Mouse (Mus musculus) liver, postnatal 0 days (tissue): ENCODE results near the gene Eif3g. TPM values are rescaled to one million over a fixed set of nuclear protein-coding genes. Genes with fewer than 3 reads are reported as not detected.

ENCODE experiments used
- ATAC-seq: fragments of 200-750 bp; cut with Nextera tagmentation; 2 replicates; pipeline ENCODE4 v1.8.0; 2017; ENCODE audit warnings: mild to moderate bottlenecking, moderate library complexity
- DNase-seq: peaks from one replicate; pipeline ENCODE4 v3.0.0-alpha.2; 2016
- H3K27ac ChIP-seq: fragments of 300-500 bp; sonication (generic); 2 replicates; pipeline ENCODE4 v1.5.1; 2014; ENCODE audit warnings: antibody characterized with exemption, moderate library complexity, mild to moderate bottlenecking, low read depth
- H3K27me3 ChIP-seq: fragments of 300-500 bp; sonication (generic); 2 replicates; pipeline ENCODE4 v1.6.1; 2014; ENCODE audit warnings: low read length, control low read depth, mixed read lengths; ENCODE audit not compliant: insufficient read depth
- H3K36me3 ChIP-seq: fragments of 300-500 bp; sonication (generic); replicated peaks from 2 replicates; pipeline ENCODE4 v1.6.1; 2014; ENCODE audit warnings: mild to moderate bottlenecking, control low read depth, low read length, moderate library complexity, mixed read lengths; ENCODE audit not compliant: insufficient read depth
- H3K4me1 ChIP-seq: fragments of 300-500 bp; sonication (generic); 2 replicates; pipeline ENCODE4 v1.6.1; 2014; ENCODE audit warnings: antibody characterized with exemption, mild to moderate bottlenecking, control low read depth; ENCODE audit not compliant: insufficient read depth
- H3K4me2 ChIP-seq: fragments of 300-500 bp; sonication (generic); 2 replicates; pipeline ENCODE4 v1.6.1; 2014; ENCODE audit warnings: low read depth, mild to moderate bottlenecking, low read length, moderate library complexity, mixed read lengths
- H3K4me3 ChIP-seq: fragments of 300-500 bp; sonication (generic); 2 replicates; pipeline ENCODE4 v1.5.1; 2014; ENCODE audit warnings: low read depth, low read length
- H3K9ac ChIP-seq: fragments of 300-500 bp; sonication (generic); replicated peaks from 2 replicates; pipeline ENCODE4 v1.6.1; 2014; ENCODE audit warnings: mild to moderate bottlenecking, moderate library complexity
- H3K9me3 ChIP-seq: fragments of 300-500 bp; sonication (generic); 2 replicates; pipeline ENCODE4 v1.6.1; 2016; ENCODE audit warnings: mild to moderate bottlenecking, control low read depth, low read length, mixed read lengths
- CTCF ChIP-seq: sonication (generic); IDR thresholded peaks from 2 replicates; pipeline ENCODE4 v1.5.1; 2016; ENCODE audit warnings: antibody characterized with exemption, low read depth
- EP300 ChIP-seq: IDR thresholded peaks from 2 replicates; pipeline ENCODE4 v1.6.1; 2016; ENCODE audit warnings: antibody characterized with exemption, low read depth, mild to moderate bottlenecking
- WGBS: fragments of 180-500 bp; shearing (Covaris S2); extraction: QIAGEN DNeasy Blood & Tissue Kit; methylation state at CpG from one replicate; pipeline ENCODE4 v1.1.7; 2014; ENCODE audit not compliant: insufficient replicate concordance; 5-methylcytosine and 5-hydroxymethylcytosine counted together
- polyA plus RNA-seq: library from polyadenylated mRNA; unstranded; fragments of >200 nt; fragmentation: Nextera tagmentation; extraction: Ambion mirVana; gene quantifications from 2 replicates; pipeline ENCODE4 v1.2.1, GENCODE M21; 2015

The Eif3g gene
- 128 and 129 TPM in 2 replicates for polyA plus RNA-seq

DNA sequence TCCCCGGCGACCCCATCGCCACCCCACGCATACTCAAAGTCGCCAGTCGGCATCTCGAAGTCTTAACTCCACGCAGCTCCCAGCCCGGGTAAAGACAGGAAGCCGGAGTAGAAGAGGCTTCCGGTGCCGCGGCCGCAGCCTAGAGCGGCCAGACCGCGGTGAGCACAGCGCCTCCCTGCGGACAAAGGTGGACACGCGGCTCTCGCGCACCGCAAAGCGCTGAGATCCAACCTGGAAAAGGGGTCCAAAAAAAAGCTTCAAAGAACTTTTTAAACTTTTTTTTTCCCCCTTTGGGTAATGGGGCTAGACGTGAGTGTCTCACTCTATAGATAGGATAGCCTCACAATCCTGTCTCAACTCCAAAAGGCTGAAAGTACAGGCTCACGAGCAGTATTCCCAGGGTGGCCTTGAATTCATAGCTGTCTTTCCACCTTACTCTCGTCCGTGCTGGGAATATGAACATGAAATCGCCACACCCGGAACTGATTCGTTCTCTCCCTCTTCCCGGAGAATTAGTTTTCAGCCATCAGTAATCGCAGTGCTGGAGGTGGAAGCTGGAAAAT, at the start of gene Eif3g:
Gene Eif3g, minus strand, starts transcription at position 113 of the 563 bp plus-strand sequence.
- 5% methylated on average over 33 of the region's 34 CpGs for WGBS

DNA sequence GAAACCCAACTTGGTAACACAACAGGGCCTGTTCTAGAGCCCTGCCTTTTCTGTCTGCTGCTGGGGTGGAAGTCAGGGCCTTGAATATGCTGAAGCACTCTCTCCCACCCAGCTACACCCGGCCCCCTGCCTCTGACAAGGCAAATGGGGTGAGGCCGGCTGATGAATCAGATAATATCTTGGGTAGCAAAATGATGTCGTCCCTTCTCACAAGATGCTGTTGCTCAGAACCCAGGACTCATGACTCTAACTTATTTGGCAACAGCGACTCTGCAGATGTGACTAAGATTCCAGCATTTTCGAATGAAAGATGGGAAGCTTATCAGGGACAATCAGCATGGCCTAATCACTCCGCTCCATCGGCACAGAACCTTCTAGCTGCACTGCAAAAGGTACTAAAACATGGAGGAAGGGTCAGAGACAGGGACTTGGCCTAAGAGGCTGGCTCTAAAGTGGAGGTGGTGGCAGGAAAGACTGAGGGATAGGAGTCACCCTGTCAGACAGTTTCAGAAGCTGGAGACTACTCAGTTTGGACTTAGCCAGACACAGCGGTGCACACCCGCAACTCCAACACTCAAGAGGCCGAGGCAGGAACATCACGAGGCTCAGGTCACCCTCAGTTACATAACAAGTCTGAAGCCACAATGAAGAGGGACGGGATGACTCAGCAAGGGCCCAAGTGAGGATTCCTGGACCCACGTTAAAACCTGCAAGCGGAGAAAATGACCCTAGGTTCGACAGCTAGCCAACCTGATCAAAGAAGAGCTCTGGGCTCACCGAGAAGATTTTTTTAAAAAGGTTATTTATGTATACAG, 47.9 kb upstream of the Eif3g start:
- ATAC-seq (no peak), DNase-seq (no peak)
- Histone ChIP-seq H3K4me1 (peaks cover 14% of the 10 kb centered on the region), H3K4me3 (no peak overlapping the region), H3K36me3 (peaks cover 10% of the 10 kb centered on the region), H3K4me2 (peak overlapping the region; percentile 23; the same call in 1 of the 2 replicates), H3K9ac (no peak overlapping the region), H3K9me3 (no peaks in the 10 kb centered on the region), H3K27me3 (no peaks in the 10 kb centered on the region), H3K27ac (peak overlapping the region; percentile 34; the same call in 1 of the 2 replicates)
- WGBS = 62% methylated on average over 16 of the region's 16 CpGs
- no peak for TF ChIP-seq EP300
- TF ChIP-seq CTCF = no peak

More for the DNA sequence above, at the start of gene Eif3g:
- Histone ChIP-seq H3K27ac (peak within 1 kb of the TSS; percentile 73), H3K9me3 (no peaks in the 10 kb centered on the region), H3K36me3 (peaks cover 27% of the 10 kb centered on the region), H3K9ac (peak within 1 kb of the TSS; percentile 89), H3K4me3 (peak within 1 kb of the TSS; percentile 89), H3K27me3 (no peaks in the 10 kb centered on the region), H3K4me2 (peak within 1 kb of the TSS; percentile 90), H3K4me1 (peaks cover 13% of the 10 kb centered on the region)
- ATAC-seq (peak; percentile 88), DNase-seq (peak; percentile 91)
- peak; percentile 65; the same call in 1 of the 2 replicates for TF ChIP-seq EP300
- TF ChIP-seq CTCF = peak; percentile 98

DNA sequence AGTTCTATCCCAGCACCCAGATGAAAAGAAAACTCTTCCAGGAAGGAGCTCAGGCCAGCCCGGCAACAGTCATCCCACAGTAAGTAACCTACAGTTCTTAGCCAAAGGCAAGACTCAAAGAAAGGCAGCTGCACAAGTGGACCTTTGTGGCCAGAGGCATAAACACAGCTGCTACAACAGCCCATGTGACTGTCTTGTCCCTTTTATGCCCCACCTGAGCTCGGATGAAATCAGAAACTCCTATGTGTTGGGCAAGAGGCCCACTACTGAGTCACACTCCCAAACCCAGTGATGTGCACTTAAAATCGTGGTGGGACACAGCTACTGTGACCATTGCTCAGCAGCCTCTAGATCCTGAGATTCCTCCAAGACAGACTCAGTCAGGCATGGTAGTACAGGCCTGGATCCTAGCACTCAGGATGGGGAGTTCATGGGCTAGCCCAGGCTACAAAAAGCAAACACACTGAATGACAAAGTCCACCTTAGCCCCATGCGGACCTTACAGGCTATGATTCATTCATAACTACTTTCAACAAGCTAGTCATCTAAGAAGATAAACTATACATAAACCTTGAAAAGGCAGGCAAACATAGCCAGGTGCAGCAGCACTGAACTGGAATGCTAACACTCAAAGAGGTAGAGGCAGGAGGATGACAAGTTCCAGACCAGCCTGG, 46.4 kb upstream of the Eif3g start:
- no peaks in the 10 kb centered on the region for H3K9me3 ChIP-seq
- peaks cover 8% of the 10 kb centered on the region for H3K4me1 ChIP-seq
- no peaks in the 10 kb centered on the region for H3K27me3 ChIP-seq
- TF ChIP-seq CTCF (no peak), EP300 (no peak)
- H3K36me3 ChIP-seq = peaks cover 25% of the 10 kb centered on the region
- H3K27ac ChIP-seq = no peak overlapping the region
- ATAC-seq (no peak), DNase-seq (no peak)
- H3K4me3 ChIP-seq = no peak overlapping the region
- H3K4me2 ChIP-seq = no peak overlapping the region
- WGBS = 64% methylated on average over 4 of the region's 4 CpGs
- H3K9ac ChIP-seq = no peak overlapping the region

DNA sequence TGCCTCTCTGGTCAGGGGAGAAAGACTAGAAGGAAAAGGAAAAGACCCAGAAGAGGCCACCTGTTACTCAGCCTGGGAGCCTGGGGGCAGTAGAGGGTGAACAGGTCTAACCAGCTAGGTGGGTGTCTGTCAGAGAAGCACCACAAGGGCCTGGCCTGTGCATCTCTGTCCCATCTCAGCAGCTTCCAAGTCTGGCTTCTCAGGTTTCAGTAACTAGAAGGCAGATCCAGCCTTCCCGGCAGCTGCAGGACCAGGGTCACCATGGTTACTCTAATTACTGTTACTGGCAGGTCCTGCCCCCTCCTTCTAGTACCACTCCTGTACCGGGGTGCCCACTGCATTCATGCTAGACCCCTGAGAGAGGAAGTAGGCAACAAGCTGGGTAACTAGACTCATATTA, 45.5 kb upstream of the Eif3g start:
- H3K27ac ChIP-seq = no peak overlapping the region
- no peak for DNase-seq
- 67% methylated on average over 2 of the region's 2 CpGs for WGBS
- peaks cover 34% of the 10 kb centered on the region for H3K36me3 ChIP-seq
- H3K4me3 ChIP-seq = no peak overlapping the region
- ATAC-seq = no peak
- peaks cover 8% of the 10 kb centered on the region for H3K4me1 ChIP-seq
- TF ChIP-seq CTCF (no peak), EP300 (no peak)
- H3K27me3 ChIP-seq = no peaks in the 10 kb centered on the region
- no peaks in the 10 kb centered on the region for H3K9me3 ChIP-seq
- H3K4me2 ChIP-seq = no peak overlapping the region
- H3K9ac ChIP-seq = no peak overlapping the region

DNA sequence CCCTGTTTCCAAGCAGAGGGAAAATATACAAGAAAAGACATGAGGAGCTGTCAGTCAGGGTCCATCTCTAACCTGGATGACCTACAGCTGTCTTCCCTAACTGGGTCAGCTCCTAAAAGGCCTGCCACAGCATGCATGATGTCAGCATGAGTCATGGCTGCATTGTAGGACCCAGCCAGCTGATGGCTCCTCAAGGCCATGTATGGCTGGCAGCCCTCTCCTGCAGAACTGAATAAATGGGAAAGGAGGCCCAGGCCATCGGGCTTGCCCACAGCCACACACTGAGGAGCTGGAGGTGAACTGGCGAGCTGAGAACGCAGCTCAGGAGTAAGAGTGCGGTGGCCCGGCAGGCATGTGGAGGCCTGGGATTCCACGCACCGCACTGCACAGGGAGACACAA, 45.0 kb upstream of the Eif3g start:
- Histone ChIP-seq H3K9me3 (no peaks in the 10 kb centered on the region), H3K27ac (no peak overlapping the region), H3K36me3 (peaks cover 39% of the 10 kb centered on the region), H3K4me1 (peaks cover 8% of the 10 kb centered on the region), H3K9ac (no peak overlapping the region), H3K27me3 (no peaks in the 10 kb centered on the region), H3K4me3 (no peak overlapping the region), H3K4me2 (no peak overlapping the region)
- TF ChIP-seq EP300 = no peak
- TF ChIP-seq CTCF = no peak
- 90% methylated on average over 7 of the region's 7 CpGs for WGBS
- DNase-seq (no peak), ATAC-seq (no peak)

DNA sequence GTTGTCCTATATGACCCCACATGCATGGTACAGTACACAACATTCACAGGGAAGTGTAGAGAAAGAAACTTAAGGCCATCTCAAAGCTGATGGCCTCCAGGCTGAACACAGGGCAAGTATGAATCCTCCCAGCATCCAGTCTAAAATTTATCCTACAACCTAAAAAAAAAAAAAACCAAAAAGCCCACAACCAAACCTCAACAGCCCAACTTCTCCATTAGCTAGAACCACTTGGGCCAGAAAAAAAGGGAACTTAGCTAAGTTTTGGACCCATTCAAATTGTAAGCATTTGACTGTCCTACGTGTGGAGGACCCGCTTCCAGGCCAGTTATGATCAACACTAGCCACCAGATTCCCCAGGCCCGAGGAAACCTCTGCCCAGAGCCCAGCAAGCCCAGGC, 24.8 kb upstream of the Eif3g start:
- DNase-seq (no peak), ATAC-seq (no peak)
- Histone ChIP-seq H3K9me3 (no peaks in the 10 kb centered on the region), H3K4me1 (no peaks in the 10 kb centered on the region), H3K4me3 (no peak overlapping the region), H3K27me3 (no peaks in the 10 kb centered on the region), H3K27ac (no peak overlapping the region), H3K4me2 (no peak overlapping the region), H3K36me3 (peaks cover 93% of the 10 kb centered on the region), H3K9ac (no peak overlapping the region)
- WGBS = 80% methylated on average over 3 of the region's 3 CpGs
- TF ChIP-seq CTCF = no peak
- TF ChIP-seq EP300 = no peak
